Mouse (Mus musculus) G1E (cell line): Measurements from ENCODE around the gene Fxyd7.

Experiments used
- CTCF ChIP-seq: IDR thresholded peaks from 2 replicates; pipeline ENCODE4 v1.5.1; 2012; ENCODE audit warnings: low read depth, low read length, inconsistent platforms, mixed read lengths
- GATA1 ChIP-seq: IDR thresholded peaks from 2 replicates; pipeline ENCODE4 v1.6.1; 2012; ENCODE audit warnings: borderline replicate concordance, low read length, inconsistent platforms, mixed read lengths
- GATA2 ChIP-seq: IDR thresholded peaks from 2 replicates; pipeline ENCODE4 v1.6.1; 2012; ENCODE audit warnings: low read depth, low read length, inconsistent platforms, borderline replicate concordance
- TAL1 ChIP-seq: conservative IDR thresholded peaks from 2 replicates; pipeline ENCODE4 v1.6.1; 2012; ENCODE audit warnings: low read depth, low read length, inconsistent platforms, mixed read lengths

GRCm38 (mm10) chr7:31059919-31060620, 8.8 kb upstream of the Fxyd7 start:
- TF ChIP-seq GATA2 (no peak), CTCF (no peak), GATA1 (no peak), TAL1 (no peak)
